In genomic region chr13:99264483-99264882, GRCm38 (mm10) we compare ENCODE assay signal across 19 mouse cellular contexts.
A peak's percentile ranks its signal among the peaks of the same experiment; 100 is the strongest.
DNase-seq lines count a peak whose midpoint lies in the region.
"Had no signal": no experiment of that assay in that cellular context is flagged by ENCODE, and none has a peak within 500 bp of the region (broad histone marks: within the 10 kb centered on the region; RNA-seq: fewer than 3 reads in every experiment).

No protein-coding gene starts in this region.

- intact Hi-C loops in left cerebral cortex, postnatal 4 days (cut with DNase I): no loop called here
- intact Hi-C loops in left cerebral cortex, postnatal 25 days (cut with DNase I): no loop called here

- peak; percentile 39 to 43 for DNase-seq in frontal cortex, postnatal 36 days (ENCODE audit: low spot score in 2 of 2)
- DNase-seq in frontal cortex, postnatal 25 days (ENCODE audit: low spot score in 2 of 2): no peak
- peak; percentile 25 for DNase-seq in left cerebral cortex, adult 11 months (ENCODE audit: low spot score)
- DNase-seq in left cerebral cortex, postnatal 4 days: no peak
- DNase-seq in brain, adult 2 months (ENCODE audit: low read depth, low spot score): peak; percentile 89
- DNase-seq in left cerebral cortex, postnatal 25 days (ENCODE audit: low spot score in 2 of 2): peak; percentile 6 to 76
- no peak for DNase-seq in adrenal gland, postnatal 4 days (ENCODE audit: low spot score in 2 of 2)
- DNase-seq: adrenal gland, postnatal 25 days; cerebellum, adult 11 months; cerebellum, postnatal 10 days; gastrocnemius, postnatal 25 days; kidney, adult 8-10 months; kidney, postnatal 10 days; liver, embryonic 13.5 days; lung, adult 2 months; lung, postnatal 36 days; retina, postnatal 1 day; spleen, adult 18-20 months; thymus, postnatal 14 days had no signal

Comparison
In these comparisons a context has a peak if more than half of its experiments do, and no peak if none do; other contexts are left out.
1. DNase-seq: peak in frontal cortex, postnatal 36 days (2 of 2), left cerebral cortex, adult 11 months (single experiment), brain, adult 2 months (single experiment) and left cerebral cortex, postnatal 25 days (2 of 2); none in frontal cortex, postnatal 25 days (0 of 2), left cerebral cortex, postnatal 4 days (single experiment) and adrenal gland, postnatal 4 days (0 of 2).